Mouse (Mus musculus): Measurements from ENCODE around the gene Fbxo45.

DNA sequence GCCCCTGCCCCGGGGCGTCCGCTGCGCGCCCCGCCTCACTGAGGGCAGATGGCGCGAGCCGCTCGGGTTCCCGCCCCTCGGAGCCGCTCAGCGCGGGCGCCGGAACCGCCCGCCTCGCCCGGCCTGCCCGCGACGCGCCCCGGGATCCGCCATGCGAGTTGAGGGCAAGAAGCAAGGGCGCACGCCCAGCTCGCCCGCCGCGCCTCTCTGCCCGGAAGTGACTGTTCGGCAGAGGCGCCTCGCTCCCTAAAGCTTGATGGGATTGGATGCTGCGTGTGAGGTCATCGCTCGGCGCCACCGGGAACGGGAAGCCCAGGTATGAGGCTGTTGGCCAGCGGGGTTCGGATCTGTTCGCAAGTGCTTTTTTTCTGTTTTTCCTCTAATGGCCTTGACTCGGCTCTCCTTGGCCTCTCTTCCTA lies at the start of gene Fbxo45, which contains the start of gene Wdr53:
- TF ChIP-seq CTCF (IDR thresholded peaks at IDR 0.05) (0 out of 2 replicates have a peak, but pooled peaks have one; percentile 1), EP300 (IDR thresholded peaks at IDR 0.05) (no peak)

All from lung, postnatal 0 days (tissue).